Mouse (Mus musculus) megakaryocyte, embryonic 14.5 days (primary cell): ENCODE data around the gene Syt5. TPM values are rescaled to one million over a fixed set of nuclear protein-coding genes. Genes with fewer than 3 reads are reported as not detected.

Experiments used
- H3K27me3 ChIP-seq: replicated peaks from 2 replicates; pipeline ENCODE3; 2012; ENCODE audit warnings: inconsistent platforms
- H3K36me3 ChIP-seq: replicated peaks from 2 replicates; pipeline ENCODE3; 2012; ENCODE audit warnings: low read length, inconsistent platforms, mixed read lengths
- H3K4me1 ChIP-seq: 2 replicates; pipeline ENCODE4 v1.6.1; 2012; ENCODE audit warnings: inconsistent platforms
- H3K4me3 ChIP-seq: replicated peaks from 2 replicates; pipeline ENCODE3; 2012; ENCODE audit warnings: moderate library complexity, mild to moderate bottlenecking, inconsistent platforms
- H3K9me3 ChIP-seq: 2 replicates; pipeline ENCODE4 v1.6.1; 2012; ENCODE audit warnings: inconsistent platforms
- FLI1 ChIP-seq: IDR thresholded peaks from 2 replicates; pipeline ENCODE4 v1.6.1; 2012; ENCODE audit warnings: low read length, inconsistent platforms, mixed read lengths
- GATA1 ChIP-seq: IDR thresholded peaks from 3 replicates; pipeline ENCODE4 v1.6.1; 2012; ENCODE audit warnings: mixed read lengths, low read length, inconsistent platforms, borderline replicate concordance
- polyA plus RNA-seq: library from polyadenylated mRNA; stranded (reverse); fragments of >175 nt; gene quantifications from 2 replicates; pipeline ENCODE4 v1.2.3, GENCODE M21; 2012; ENCODE audit warnings: low replicate concordance; ENCODE audit not compliant: insufficient read depth

Gene Syt5
- polyA plus RNA-seq, 1 experiment = 2.6 TPM

DNA sequence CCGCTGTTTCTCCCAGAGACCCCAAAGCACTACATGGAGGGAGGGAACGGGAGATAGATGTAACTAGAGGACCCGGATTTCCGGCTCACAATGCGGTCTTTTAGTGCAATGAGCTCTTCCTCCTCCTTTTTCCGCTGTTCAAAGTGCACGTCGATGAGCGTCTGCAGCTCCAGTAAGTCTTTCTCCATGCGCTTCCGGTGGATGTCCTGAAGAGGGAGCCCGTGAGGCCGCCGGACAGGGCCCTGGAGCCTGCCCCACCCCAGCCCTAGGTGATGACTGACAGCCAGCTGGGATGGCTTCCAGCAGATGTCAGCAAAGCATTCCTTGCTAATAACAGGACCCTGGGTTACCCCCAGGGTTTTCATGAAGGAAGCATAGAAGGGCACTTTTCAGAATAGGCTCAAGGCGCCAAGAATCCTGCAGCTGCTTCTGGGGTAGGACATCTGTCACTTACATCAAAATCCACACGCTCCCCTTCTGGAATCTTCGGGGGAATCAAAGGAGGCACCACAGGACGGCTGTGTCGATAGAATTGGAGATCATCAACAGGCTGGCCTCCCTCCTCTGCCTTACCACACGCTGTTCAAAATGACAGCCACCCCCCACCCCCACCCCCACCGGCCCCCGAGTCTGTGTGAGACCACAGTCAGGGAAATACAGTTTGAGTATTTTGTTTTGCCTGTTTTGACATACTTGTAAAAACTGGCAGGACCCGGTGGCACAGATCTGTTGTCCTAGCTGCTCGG lies 37.3 kb downstream of the Syt5 start:
- Histone ChIP-seq H3K36me3 (peaks cover 2% of the 10 kb centered on the region), H3K9me3 (no peaks in the 10 kb centered on the region), H3K4me1 (peaks cover 72% of the 10 kb centered on the region), H3K4me3 (peak overlapping the region; percentile 62), H3K27me3 (no peaks in the 10 kb centered on the region)
- TF ChIP-seq GATA1 (no peak), FLI1 (no peak)

DNA sequence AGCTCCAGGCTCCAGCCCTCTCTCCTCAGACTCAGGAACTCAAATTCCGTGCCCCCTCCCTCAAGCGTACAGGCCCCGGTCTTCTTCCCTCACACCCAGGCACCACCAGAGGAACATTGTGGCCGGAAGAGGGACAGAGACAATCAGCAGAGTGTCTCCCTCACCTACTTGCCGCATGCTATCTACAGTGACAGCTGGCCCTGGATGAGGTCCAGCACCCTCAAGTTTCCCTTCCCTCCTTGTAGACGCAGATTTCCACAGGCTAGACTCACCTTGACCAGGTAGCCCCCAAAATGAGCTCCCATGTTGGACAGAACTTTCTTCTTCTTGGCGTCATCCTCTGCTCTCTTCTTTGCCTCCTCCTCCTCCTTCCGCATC lies 38.6 kb downstream of the Syt5 start:
- TF ChIP-seq FLI1 (no peak), GATA1 (no peak)
- peaks cover 2% of the 10 kb centered on the region for H3K36me3 ChIP-seq
- peaks cover 80% of the 10 kb centered on the region for H3K4me1 ChIP-seq
- no peaks in the 10 kb centered on the region for H3K27me3 ChIP-seq
- H3K4me3 ChIP-seq = peak overlapping the region; percentile 73
- no peaks in the 10 kb centered on the region for H3K9me3 ChIP-seq

DNA sequence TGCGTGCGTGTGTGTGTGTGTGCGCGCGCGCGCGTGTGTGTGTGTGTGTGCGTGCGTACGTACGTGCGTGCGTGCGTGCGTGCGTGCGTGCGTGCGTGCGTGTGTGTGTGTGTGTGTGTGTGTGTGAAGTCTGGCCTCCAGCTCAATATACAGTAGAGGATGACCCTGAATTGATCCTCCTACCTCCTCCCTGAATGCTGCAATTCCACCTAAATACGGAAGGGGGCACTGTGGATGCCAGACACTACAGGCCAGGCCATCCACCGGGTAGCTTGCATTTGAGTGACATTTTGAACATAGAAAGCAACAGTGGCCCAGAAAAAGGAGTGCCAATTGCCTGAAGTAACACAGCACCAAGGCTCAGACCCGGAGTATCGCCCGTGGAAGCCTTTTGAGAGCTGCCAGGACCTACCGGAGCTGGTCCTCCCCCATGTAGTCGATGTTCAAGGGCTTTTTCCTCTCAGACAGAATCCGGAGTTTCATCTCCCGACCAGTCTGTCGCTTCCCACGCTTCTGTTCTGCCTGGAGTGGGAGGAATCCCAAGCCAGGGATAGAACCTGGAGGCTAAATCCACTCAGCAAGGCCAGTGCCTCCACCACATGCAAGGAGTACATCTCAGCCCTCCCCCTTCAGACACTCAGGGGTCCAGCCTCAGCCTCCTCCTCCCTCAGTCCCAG lies 39.1 kb downstream of the Syt5 start:
- Histone ChIP-seq H3K36me3 (peaks cover 2% of the 10 kb centered on the region), H3K9me3 (no peaks in the 10 kb centered on the region), H3K4me3 (peak overlapping the region; percentile 73), H3K27me3 (no peaks in the 10 kb centered on the region), H3K4me1 (peaks cover 80% of the 10 kb centered on the region)
- TF ChIP-seq FLI1 (no peak), GATA1 (no peak)

DNA sequence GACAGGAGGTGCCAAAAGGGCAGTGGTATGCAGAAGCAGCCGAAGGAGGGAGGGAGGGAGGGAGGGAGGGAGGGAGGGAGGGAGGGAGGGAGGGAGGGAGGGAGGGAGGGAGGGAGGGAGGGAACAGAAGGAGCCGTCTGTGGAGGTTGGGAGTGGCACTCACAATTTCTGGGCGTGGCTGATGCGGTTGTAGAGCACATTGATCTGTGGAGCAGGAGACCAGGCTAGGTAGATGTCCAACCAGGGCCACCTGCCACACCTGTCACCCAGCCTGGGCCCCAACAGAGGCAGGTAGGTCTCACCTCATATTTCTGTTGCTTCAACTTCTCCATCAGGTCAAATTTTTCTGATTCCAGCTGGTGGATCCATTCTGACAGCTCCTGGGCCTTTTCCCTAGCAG lies 40.1 kb downstream of the Syt5 start:
- H3K36me3 ChIP-seq = peaks cover 2% of the 10 kb centered on the region
- H3K4me3 ChIP-seq = peak overlapping the region; percentile 1
- H3K27me3 ChIP-seq = no peaks in the 10 kb centered on the region
- H3K9me3 ChIP-seq = no peaks in the 10 kb centered on the region
- TF ChIP-seq GATA1 (no peak), FLI1 (no peak)
- peaks cover 83% of the 10 kb centered on the region for H3K4me1 ChIP-seq

DNA sequence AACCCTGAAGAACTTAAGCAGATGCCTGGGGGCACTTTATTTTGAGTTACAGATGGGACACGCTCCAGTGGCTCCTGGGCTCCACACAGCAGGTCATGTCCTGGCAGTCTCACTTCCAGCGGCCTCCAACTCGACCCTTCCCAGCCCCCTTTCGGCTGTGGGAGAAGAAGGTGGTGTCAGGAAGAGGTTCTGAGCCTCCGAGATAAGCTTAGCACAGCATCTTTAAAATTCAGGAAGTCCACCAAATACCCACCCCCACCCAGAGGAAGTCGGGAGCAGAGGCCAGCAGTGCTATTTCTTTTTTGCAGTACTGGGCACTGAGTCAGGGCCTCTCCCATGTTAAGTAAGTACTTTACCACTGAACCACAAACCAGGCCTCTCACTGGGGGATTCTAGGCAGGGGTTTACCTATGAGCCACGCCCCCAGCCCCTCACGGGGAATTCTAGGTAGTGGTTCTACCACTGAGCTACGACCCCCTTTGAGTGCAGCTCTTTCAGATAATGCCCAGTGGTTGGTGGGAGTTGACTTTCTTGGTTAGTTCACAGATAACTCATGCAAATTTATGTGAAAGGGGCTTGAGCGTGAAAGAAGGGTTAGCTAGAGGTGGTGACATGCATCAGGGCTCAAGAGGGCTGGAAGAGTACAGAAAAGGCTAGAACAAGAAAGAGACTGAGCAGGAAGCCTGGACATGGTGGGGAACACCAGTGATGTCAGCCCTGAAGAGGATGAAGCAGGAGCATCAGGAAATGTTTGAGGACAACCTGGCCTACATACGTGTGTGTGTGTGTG lies 42.5 kb downstream of the Syt5 start:
- Histone ChIP-seq H3K4me3 (peak overlapping the region; percentile 83), H3K27me3 (no peaks in the 10 kb centered on the region), H3K36me3 (peaks cover 3% of the 10 kb centered on the region), H3K9me3 (no peaks in the 10 kb centered on the region), H3K4me1 (peaks cover 79% of the 10 kb centered on the region)
- TF ChIP-seq GATA1 (no peak), FLI1 (no peak)

GRCm38 (mm10) chr7:4503858-4504257 lies 43.5 kb downstream of the Syt5 start:
- TF ChIP-seq FLI1 = no peak
- no peak for TF ChIP-seq GATA1
- no peaks in the 10 kb centered on the region for H3K27me3 ChIP-seq
- H3K4me1 ChIP-seq = peaks cover 79% of the 10 kb centered on the region
- H3K36me3 ChIP-seq = peaks cover 13% of the 10 kb centered on the region
- no peaks in the 10 kb centered on the region for H3K9me3 ChIP-seq
- H3K4me3 ChIP-seq = peak overlapping the region; percentile 83

DNA sequence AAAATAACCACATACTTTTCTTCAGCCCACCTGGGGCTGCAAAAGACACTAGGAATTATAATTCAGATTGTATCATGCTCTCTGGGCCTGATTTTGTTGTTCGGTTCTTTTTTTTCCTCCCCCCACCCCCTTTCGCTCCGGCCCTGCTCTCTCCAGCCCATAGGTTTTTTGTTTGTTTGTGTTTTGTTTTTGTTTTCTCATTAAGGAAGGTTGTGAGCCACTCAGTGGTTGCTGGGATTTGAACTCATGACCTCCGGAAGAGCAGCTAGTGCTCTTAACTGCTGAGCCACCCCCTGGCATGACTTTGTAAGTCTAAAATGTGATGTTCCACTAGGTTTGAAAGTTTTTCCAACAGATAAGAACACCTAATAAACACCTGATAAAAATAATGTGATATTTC lies 44.2 kb downstream of the Syt5 start:
- no peak for TF ChIP-seq FLI1
- TF ChIP-seq GATA1 = no peak
- Histone ChIP-seq H3K9me3 (no peaks in the 10 kb centered on the region), H3K27me3 (no peaks in the 10 kb centered on the region), H3K36me3 (peaks cover 21% of the 10 kb centered on the region), H3K4me3 (no peak overlapping the region), H3K4me1 (peaks cover 79% of the 10 kb centered on the region)

GRCm38 (mm10) chr7:4502421-4503090 lies 44.8 kb downstream of the Syt5 start:
- H3K9me3 ChIP-seq = no peaks in the 10 kb centered on the region
- peak overlapping the region; percentile 100 for H3K4me3 ChIP-seq
- TF ChIP-seq FLI1 (no peak), GATA1 (no peak)
- peaks cover 82% of the 10 kb centered on the region for H3K4me1 ChIP-seq
- no peaks in the 10 kb centered on the region for H3K27me3 ChIP-seq
- H3K36me3 ChIP-seq = peaks cover 26% of the 10 kb centered on the region

DNA sequence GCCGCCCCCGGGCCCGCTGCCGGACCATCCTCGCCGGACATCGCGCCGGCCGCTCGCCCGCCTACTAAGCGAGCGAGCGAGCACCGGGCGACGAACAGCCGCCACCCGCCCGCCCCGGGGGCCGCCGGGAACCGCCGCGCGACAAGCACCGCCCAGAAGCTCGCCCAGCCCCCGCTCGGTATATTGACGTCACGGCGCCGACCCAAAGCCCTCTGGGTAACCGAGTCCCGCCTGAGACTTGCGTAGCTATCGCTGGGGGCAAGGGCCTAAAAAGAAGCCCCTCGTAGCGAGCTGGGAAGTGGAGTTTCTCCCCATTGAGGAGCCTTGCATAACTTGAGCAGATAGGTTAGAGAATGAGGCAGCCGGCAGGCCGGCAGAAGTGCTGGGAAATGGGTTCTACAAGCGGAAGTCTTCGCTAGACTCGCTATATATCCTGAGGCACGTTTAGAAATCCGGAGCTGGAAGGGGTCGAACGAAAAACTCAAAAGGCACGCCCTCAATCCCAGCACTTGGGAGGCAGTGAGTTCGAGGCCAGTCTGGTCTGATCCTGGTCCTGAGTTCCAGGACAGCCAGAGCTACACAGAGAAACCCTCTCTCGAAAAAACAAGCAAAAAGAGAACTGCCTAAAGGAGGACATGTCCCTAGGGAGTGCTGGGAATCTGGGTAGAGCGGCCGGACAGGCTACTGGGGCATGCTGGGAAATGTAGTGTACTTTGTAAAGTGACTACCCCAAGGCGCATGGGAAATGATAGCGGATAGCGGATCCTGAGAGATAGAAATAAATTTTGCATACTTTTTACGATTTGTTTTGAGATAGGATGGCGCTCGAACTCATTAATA lies 45.6 kb downstream of the Syt5 start, which contains the start of gene Ppp1r12c:
Gene Ppp1r12c (minus strand): TSS at position 123 of the 840 bp plus-strand sequence.
- H3K4me3 ChIP-seq = peak within 1 kb of the TSS; percentile 100
- H3K27me3 ChIP-seq = no peaks in the 10 kb centered on the region
- TF ChIP-seq FLI1 (no peak), GATA1 (no peak)
- peaks cover 83% of the 10 kb centered on the region for H3K4me1 ChIP-seq
- no peaks in the 10 kb centered on the region for H3K9me3 ChIP-seq
- H3K36me3 ChIP-seq = peaks cover 34% of the 10 kb centered on the region
